Mouse (Mus musculus): ENCODE data around the gene Map1a.

GRCm38 (mm10) chr2:121295608-121296571, 6.5 kb downstream of the Map1a start:
- no peak for TF ChIP-seq CTCF (IDR thresholded peaks at IDR 0.05)
- no peak for TF ChIP-seq EP300 (IDR thresholded peaks at IDR 0.05; ENCODE audit: insufficient read depth, low read depth, low read length)
- no peak for TF ChIP-seq POLR2A (IDR thresholded peaks at IDR 0.05; ENCODE audit: insufficient read depth, low read depth, low read length)
